Mouse (Mus musculus) midbrain, embryonic 16.5 days (tissue): ENCODE results near the gene Iqcf3. TPM values are rescaled to one million over a fixed set of nuclear protein-coding genes. Genes with fewer than 3 reads are reported as not detected.

ENCODE experiments used
- ATAC-seq: fragments of 200-750 bp; cut with Nextera tagmentation; 2 replicates; pipeline ENCODE4 v1.8.0; 2017; ENCODE audit warnings: moderate TSS enrichment
- H3K27ac ChIP-seq: fragments of 300-500 bp; sonication (generic); 2 replicates; pipeline ENCODE4 v1.5.1; 2014; ENCODE audit warnings: mild to moderate bottlenecking, low read length, mixed read lengths
- H3K27me3 ChIP-seq: fragments of 300-500 bp; sonication (generic); 2 replicates; pipeline ENCODE4 v1.6.1; 2014; ENCODE audit warnings: low read depth, low read length, mixed read lengths; ENCODE audit not compliant: control insufficient read depth, insufficient read depth
- H3K36me3 ChIP-seq: fragments of 300-500 bp; sonication (generic); 2 replicates; pipeline ENCODE4 v1.6.1; 2014; ENCODE audit warnings: mild to moderate bottlenecking, low read length, moderate library complexity, mixed read lengths; ENCODE audit not compliant: control insufficient read depth, insufficient read depth
- H3K4me1 ChIP-seq: fragments of 300-500 bp; sonication (generic); 2 replicates; pipeline ENCODE4 v1.6.1; 2014; ENCODE audit warnings: mild to moderate bottlenecking, low read length, mixed read lengths; ENCODE audit not compliant: control insufficient read depth, insufficient read depth
- H3K4me2 ChIP-seq: fragments of 300-500 bp; sonication (generic); 2 replicates; pipeline ENCODE4 v1.6.1; 2014; ENCODE audit warnings: mild to moderate bottlenecking, low read length, mixed read lengths
- H3K4me3 ChIP-seq: fragments of 300-500 bp; sonication (generic); 2 replicates; pipeline ENCODE4 v1.5.1; 2014; ENCODE audit warnings: low read depth, mild to moderate bottlenecking, low read length, moderate library complexity, mixed read lengths
- H3K9ac ChIP-seq: fragments of 300-500 bp; sonication (generic); 2 replicates; pipeline ENCODE4 v1.6.1; 2014; ENCODE audit warnings: low read depth, low read length, mixed read lengths
- H3K9me3 ChIP-seq: fragments of 300-500 bp; sonication (generic); replicated peaks from 2 replicates; pipeline ENCODE4 v1.6.1; 2014; ENCODE audit warnings: mild to moderate bottlenecking, low read length, mixed read lengths; ENCODE audit not compliant: control insufficient read depth, poor library complexity, severe bottlenecking
- WGBS: fragments of 180-500 bp; shearing (Covaris S2); extraction: QIAGEN DNeasy Blood & Tissue Kit; methylation state at CpG from one replicate; pipeline ENCODE4 v1.1.7; 2014; 5-methylcytosine and 5-hydroxymethylcytosine counted together
- polyA plus RNA-seq: library from polyadenylated mRNA; unstranded; fragments of >200 nt; fragmentation: Nextera tagmentation; extraction: Ambion mirVana; gene quantifications from 2 replicates; pipeline ENCODE4 v1.2.1, GENCODE M21; 2015

Gene Iqcf3
- polyA plus RNA-seq, 1 experiment from 2014 or later = not detected

DNA sequence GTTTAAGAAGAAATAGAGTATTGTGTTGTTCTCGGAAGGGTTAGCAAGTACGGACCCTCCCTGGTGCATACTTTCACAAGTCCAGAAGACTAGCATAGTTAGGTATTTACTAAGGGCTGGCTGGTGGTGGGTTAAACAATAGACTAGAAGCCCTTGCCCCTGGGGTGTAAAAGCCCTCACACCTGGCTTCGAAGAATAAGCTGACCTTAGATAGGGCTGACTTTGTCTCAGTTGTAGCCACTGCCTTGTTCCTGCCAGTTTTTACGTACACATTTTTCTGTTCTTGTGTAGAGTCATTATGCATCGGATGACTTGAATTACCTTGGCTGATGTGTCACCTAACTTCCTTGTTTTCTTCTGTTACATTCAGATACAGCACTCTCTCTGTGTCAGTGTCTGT, 11.9 kb upstream of the Iqcf3 start:
- no peak overlapping the region for H3K4me2 ChIP-seq

DNA sequence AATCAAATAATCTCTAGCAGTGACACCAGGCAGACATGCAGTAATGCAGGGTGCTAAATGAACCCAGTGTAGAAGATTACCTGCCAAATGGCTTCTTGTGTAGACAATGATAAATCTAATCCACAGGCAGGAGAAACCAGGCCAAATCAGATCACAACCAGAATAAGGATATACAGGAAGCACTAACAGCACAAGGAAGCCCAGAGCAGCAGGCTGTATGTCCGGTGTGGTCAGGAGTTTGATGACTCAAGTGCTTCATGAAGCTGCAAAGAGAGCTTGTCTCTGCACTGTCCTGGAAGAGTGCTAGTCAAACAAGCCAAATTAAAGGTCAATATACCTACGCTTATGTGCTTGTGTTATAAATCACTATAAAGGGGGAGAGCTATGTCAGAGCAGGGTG, 10.8 kb upstream of the Iqcf3 start:
- Histone ChIP-seq H3K27ac (no peak overlapping the region), H3K9me3 (no peaks in the 10 kb centered on the region), H3K27me3 (no peaks in the 10 kb centered on the region), H3K4me2 (no peak overlapping the region), H3K4me3 (no peak overlapping the region), H3K4me1 (no peaks in the 10 kb centered on the region), H3K9ac (no peak overlapping the region), H3K36me3 (no peaks in the 10 kb centered on the region)
- WGBS = 95% methylated on average over 2 of the region's 2 CpGs
- ATAC-seq = no peak

More for the DNA sequence above, 11.9 kb upstream of the Iqcf3 start:
- no peaks in the 10 kb centered on the region for H3K27me3 ChIP-seq
- H3K27ac ChIP-seq = no peak overlapping the region
- H3K36me3 ChIP-seq = no peaks in the 10 kb centered on the region
- H3K9me3 ChIP-seq = no peaks in the 10 kb centered on the region
- H3K9ac ChIP-seq = no peak overlapping the region
- WGBS = 90% methylated on average over 5 of the region's 5 CpGs
- H3K4me3 ChIP-seq = no peak overlapping the region
- ATAC-seq = no peak
- no peaks in the 10 kb centered on the region for H3K4me1 ChIP-seq

DNA sequence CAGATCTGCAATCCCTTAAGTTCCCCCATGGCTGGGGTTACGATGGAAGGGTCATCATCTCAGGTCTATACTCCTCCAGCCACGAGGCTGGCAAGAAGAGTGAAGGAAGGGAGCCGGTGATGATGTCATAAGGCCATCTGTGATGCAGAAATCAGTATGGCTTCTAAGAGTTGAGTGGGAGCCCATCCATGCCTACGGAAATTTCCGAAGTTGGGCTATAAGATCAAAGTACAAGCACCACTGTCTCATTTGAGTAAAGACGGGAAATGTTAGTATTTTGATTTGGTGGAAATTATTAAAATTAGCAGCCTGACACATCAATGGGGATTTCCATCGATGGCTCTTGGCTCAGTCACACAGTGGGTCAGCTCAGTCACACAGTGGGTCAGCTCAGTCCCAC, 9.5 kb upstream of the Iqcf3 start, which contains the start of gene Iqcf4:
Gene Iqcf4 (minus strand): TSS at position 101 of the 400 bp plus-strand sequence.
- WGBS = 91% methylated on average over 7 of the region's 7 CpGs
- Histone ChIP-seq H3K9ac (no peak within 1 kb of the TSS), H3K9me3 (no peaks in the 10 kb centered on the region), H3K4me2 (no peak within 1 kb of the TSS), H3K36me3 (no peaks in the 10 kb centered on the region), H3K4me1 (no peaks in the 10 kb centered on the region), H3K27me3 (no peaks in the 10 kb centered on the region), H3K4me3 (no peak within 1 kb of the TSS), H3K27ac (no peak within 1 kb of the TSS)
- ATAC-seq = no peak

DNA sequence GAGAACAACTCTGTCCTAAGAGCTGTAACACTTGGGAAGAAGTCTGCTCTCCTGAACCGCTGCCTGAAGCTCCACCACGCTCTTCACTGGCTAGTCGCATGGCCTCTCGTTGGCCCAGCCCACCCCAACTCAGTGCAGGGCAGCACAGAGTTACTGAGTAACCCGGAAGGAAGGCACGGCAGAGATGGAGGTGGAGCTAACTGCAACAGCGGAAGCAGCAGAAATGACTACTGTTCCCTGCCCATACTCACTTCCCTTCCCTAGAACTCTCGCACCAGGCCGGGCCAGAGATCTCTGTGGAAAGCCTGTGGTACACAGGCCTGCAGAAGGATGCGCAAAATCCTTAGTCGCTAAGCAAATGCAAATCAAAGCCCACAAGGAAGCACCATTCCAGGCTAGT, 5.0 kb upstream of the Iqcf3 start:
- WGBS = 71% methylated on average over 11 of the region's 11 CpGs
- Histone ChIP-seq H3K9ac (no peak overlapping the region), H3K4me3 (no peak overlapping the region), H3K9me3 (no peaks in the 10 kb centered on the region), H3K27me3 (no peaks in the 10 kb centered on the region), H3K36me3 (no peaks in the 10 kb centered on the region), H3K27ac (no peak overlapping the region), H3K4me2 (no peak overlapping the region), H3K4me1 (no peaks in the 10 kb centered on the region)
- ATAC-seq = no peak

DNA sequence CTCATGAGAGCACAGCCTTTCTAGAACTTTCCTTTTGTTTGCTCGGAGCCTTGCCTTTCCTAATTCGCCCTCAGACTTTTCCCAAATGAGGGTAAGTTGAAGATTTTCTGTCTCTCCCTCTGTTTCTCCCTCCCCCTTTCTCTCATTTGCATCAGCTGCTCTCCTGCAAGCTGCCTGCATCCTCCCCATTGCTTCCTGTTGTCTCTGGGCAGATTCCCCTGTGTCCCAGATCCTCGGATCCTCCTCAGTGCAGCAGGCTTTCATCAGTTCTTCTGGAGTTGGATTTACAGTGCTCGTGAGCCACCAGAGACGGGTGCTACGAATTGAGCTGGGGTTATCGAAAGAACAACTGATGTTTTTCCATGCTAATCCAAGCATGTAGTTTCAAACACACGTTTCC, 2.6 kb upstream of the Iqcf3 start:
- H3K27ac ChIP-seq = no peak overlapping the region
- no peaks in the 10 kb centered on the region for H3K36me3 ChIP-seq
- WGBS = 77% methylated on average over 8 of the region's 8 CpGs
- no peak for ATAC-seq
- H3K27me3 ChIP-seq = no peaks in the 10 kb centered on the region
- no peak overlapping the region for H3K9ac ChIP-seq
- no peak overlapping the region for H3K4me3 ChIP-seq
- H3K4me2 ChIP-seq = no peak overlapping the region
- no peaks in the 10 kb centered on the region for H3K4me1 ChIP-seq
- no peaks in the 10 kb centered on the region for H3K9me3 ChIP-seq

DNA sequence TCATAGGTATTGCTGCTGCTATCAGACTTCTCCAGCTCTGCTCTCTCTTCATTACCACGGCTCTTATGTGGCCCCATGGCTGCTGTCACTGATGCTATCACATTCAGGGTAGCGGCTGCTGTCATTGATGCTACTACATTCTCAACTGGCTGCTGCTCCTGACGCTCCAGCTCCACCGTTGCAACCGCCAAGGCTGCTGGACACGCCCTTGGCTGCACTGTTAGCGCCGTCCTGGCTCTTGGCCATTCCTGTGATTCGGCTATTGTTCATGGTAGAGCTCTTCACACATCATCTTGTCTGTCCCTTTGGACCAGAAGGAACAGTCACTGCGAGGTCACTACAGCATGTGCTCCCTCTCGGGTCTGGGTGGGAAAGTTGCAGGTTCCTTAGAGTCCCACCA, 860 bp upstream of the Iqcf3 start:
- no peak for ATAC-seq
- Histone ChIP-seq H3K4me2 (no peak overlapping the region), H3K27me3 (no peaks in the 10 kb centered on the region), H3K27ac (no peak overlapping the region), H3K4me3 (no peak overlapping the region), H3K4me1 (no peaks in the 10 kb centered on the region), H3K36me3 (no peaks in the 10 kb centered on the region), H3K9me3 (no peaks in the 10 kb centered on the region), H3K9ac (no peak overlapping the region)
- WGBS = 92% methylated on average over 11 of the region's 11 CpGs

DNA sequence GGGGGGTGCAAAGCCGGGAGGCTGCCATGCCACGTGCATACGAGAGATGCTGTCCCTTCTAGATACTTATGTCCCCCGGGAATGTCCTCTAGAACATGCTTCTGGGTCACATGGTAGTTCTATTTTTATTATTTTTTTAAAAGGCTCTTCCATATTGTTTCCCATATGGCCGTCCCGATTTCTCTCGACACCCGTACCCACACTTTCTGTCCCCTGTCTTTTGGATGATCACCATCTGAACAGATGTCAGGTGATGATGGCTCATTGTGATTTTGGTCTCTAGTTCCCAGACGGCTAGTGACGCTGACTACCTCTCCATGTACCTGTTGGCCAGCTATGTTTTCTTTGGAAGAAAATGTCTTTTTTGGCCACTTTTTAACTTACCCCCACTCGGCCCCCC, 26.5 kb downstream of the Iqcf3 start:
- Histone ChIP-seq H3K4me3 (no peak overlapping the region), H3K9ac (no peak overlapping the region), H3K27me3 (no peaks in the 10 kb centered on the region), H3K4me1 (no peaks in the 10 kb centered on the region), H3K27ac (no peak overlapping the region), H3K9me3 (no peaks in the 10 kb centered on the region), H3K4me2 (no peak overlapping the region), H3K36me3 (no peaks in the 10 kb centered on the region)
- no peak for ATAC-seq
- WGBS = 90% methylated on average over 11 of the region's 11 CpGs

DNA sequence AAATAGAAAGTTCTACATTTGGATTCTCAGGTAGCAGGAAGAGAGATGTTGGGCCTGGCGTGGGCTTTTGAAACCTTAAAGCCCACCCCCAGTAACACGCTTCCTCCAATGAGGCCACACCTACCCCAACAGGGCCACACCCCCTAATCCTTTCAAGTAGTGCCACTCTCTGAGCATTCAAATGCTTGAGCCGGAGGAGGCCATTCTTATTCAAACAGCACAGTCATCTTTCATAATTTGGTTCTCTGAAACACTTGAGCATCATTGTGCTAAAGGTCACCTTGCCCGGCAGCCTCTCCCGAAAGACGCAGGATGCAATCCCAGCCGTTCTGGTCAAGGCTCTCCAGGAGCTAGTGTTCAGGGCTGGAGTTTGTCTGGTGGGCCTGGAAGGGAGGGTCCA, 27.1 kb downstream of the Iqcf3 start:
- Histone ChIP-seq H3K4me3 (no peak overlapping the region), H3K9me3 (no peaks in the 10 kb centered on the region), H3K27ac (no peak overlapping the region), H3K36me3 (no peaks in the 10 kb centered on the region), H3K27me3 (no peaks in the 10 kb centered on the region), H3K4me1 (no peaks in the 10 kb centered on the region), H3K4me2 (no peak overlapping the region), H3K9ac (no peak overlapping the region)
- ATAC-seq = no peak
- 88% methylated on average over 7 of the region's 7 CpGs for WGBS

DNA sequence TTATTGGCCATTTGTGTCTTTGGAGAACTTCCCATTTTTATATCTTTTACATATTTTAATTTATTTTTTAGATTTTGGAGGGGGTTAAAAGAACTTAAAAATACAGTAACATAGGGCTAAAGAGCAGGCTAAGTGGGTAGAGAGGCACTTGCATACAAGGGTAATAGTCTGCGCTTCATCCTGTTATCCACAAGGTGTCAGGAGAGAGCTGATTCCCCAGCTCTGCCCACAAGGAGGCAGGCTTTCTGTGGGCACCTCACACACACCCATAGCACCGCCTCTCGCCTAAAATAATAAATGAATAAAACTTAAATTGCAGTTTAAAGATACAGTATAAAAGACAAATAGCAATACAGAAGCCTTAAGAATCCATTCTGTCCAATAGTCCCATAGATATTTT, 29.6 kb downstream of the Iqcf3 start:
- H3K9me3 ChIP-seq = no peaks in the 10 kb centered on the region
- 26% methylated on average over 3 of the region's 3 CpGs for WGBS
- ATAC-seq = no peak
- no peaks in the 10 kb centered on the region for H3K27me3 ChIP-seq
- no peak overlapping the region for H3K4me3 ChIP-seq
- H3K27ac ChIP-seq = no peak overlapping the region
- H3K36me3 ChIP-seq = no peaks in the 10 kb centered on the region
- no peak overlapping the region for H3K4me2 ChIP-seq
- H3K9ac ChIP-seq = no peak overlapping the region
- no peaks in the 10 kb centered on the region for H3K4me1 ChIP-seq

DNA sequence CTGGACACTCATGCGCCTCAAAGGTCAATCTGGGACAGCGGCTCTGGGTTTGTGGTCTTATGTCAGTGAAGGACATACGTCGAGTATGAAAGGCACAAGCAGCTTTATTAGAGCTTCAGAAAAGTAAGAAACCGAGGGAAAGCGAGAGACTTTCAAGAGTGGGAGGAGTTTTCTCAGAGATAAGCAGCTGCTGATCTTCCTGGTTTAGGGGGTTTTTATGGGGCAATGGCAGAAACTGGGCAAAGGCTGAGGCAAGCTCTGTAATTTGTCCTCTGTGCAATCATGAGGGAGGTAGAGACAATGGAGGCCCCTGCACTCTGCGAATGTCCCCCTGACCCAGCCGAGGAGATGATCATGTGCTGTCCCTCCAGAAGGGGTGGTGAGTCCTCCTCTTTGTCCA, 41.5 kb downstream of the Iqcf3 start:
- Histone ChIP-seq H3K36me3 (no peaks in the 10 kb centered on the region), H3K4me3 (no peak overlapping the region), H3K9me3 (no peaks in the 10 kb centered on the region), H3K4me1 (no peaks in the 10 kb centered on the region), H3K27ac (no peak overlapping the region), H3K9ac (no peak overlapping the region), H3K27me3 (no peaks in the 10 kb centered on the region), H3K4me2 (no peak overlapping the region)
- ATAC-seq = no peak
- 80% methylated on average over 8 of the region's 8 CpGs for WGBS
